Mouse (Mus musculus): ENCODE measurements around the gene Acss3.

GRCm38 (mm10) chr10:106914822-106915221 is 208.6 kb downstream of the Acss3 start:
- TF ChIP-seq CTCF (IDR thresholded peaks at IDR 0.05; ENCODE audit: low read depth) (no peak), EP300 (optimal IDR thresholded peaks at IDR 0.05) (no peak)
